Mouse (Mus musculus) neural tube, embryonic 11.5 days (tissue): ENCODE data around the gene Fahd1. TPM values are rescaled to one million over a fixed set of nuclear protein-coding genes. Genes with fewer than 3 reads are reported as not detected.
A peak's percentile ranks its signal among the peaks of the same experiment; 100 is the strongest.

ENCODE experiments used
- ATAC-seq: fragments of 200-750 bp; cut with Nextera tagmentation; 2 replicates; pipeline ENCODE4 v1.8.0; 2017; ENCODE audit warnings: moderate number of reproducible peaks, mild to moderate bottlenecking, moderate TSS enrichment, moderate library complexity; ENCODE audit not compliant: insufficient read depth, low FRiP score, low TSS enrichment
- DNase-seq: peaks from one replicate; pipeline ENCODE4 v3.0.0-alpha.2; 2015; ENCODE audit warnings: low spot score
- H3K27ac ChIP-seq: fragments of 300-500 bp; sonication (generic); 2 replicates; pipeline ENCODE4 v1.5.1; 2014; ENCODE audit warnings: low read depth, mild to moderate bottlenecking, low read length
- H3K27me3 ChIP-seq: fragments of 300-500 bp; sonication (generic); 2 replicates; pipeline ENCODE4 v1.6.1; 2014; ENCODE audit warnings: mild to moderate bottlenecking, low read length, mixed read lengths; ENCODE audit not compliant: control insufficient read depth, insufficient read depth
- H3K36me3 ChIP-seq: fragments of 300-500 bp; sonication (generic); 2 replicates; pipeline ENCODE4 v1.6.1; 2014; ENCODE audit warnings: mild to moderate bottlenecking, low read length, moderate library complexity, mixed read lengths; ENCODE audit not compliant: control insufficient read depth, insufficient read depth
- H3K4me1 ChIP-seq: fragments of 300-500 bp; sonication (generic); 2 replicates; pipeline ENCODE4 v1.6.1; 2014; ENCODE audit warnings: low read length, mixed read lengths; ENCODE audit not compliant: control insufficient read depth, insufficient read depth
- H3K4me2 ChIP-seq: fragments of 300-500 bp; sonication (generic); 2 replicates; pipeline ENCODE4 v1.6.1; 2014; ENCODE audit warnings: low read depth, mild to moderate bottlenecking, moderate library complexity
- H3K4me3 ChIP-seq: fragments of 300-500 bp; sonication (generic); 2 replicates; pipeline ENCODE4 v1.5.1; 2014; ENCODE audit warnings: low read depth, low read length
- H3K9ac ChIP-seq: fragments of 300-500 bp; sonication (generic); 2 replicates; pipeline ENCODE4 v1.6.1; 2014; ENCODE audit warnings: mild to moderate bottlenecking, low read length
- H3K9me3 ChIP-seq: fragments of 300-500 bp; sonication (generic); 2 replicates; pipeline ENCODE4 v1.6.1; 2016; ENCODE audit warnings: low read length; ENCODE audit not compliant: control insufficient read depth
- WGBS: fragments of 180-500 bp; shearing (Covaris S2); extraction: QIAGEN DNeasy Blood & Tissue Kit; methylation state at CpG from one replicate; pipeline ENCODE4 v1.1.7; 2014; 5-methylcytosine and 5-hydroxymethylcytosine counted together
- polyA plus RNA-seq: library from polyadenylated mRNA; unstranded; fragments of >200 nt; fragmentation: Nextera tagmentation; extraction: Ambion mirVana; gene quantifications from 2 replicates; pipeline ENCODE4 v1.2.1, GENCODE M21; 2014

The Fahd1 gene
- polyA plus RNA-seq, 1 experiment from 2014 or later, result 19.0 TPM

DNA sequence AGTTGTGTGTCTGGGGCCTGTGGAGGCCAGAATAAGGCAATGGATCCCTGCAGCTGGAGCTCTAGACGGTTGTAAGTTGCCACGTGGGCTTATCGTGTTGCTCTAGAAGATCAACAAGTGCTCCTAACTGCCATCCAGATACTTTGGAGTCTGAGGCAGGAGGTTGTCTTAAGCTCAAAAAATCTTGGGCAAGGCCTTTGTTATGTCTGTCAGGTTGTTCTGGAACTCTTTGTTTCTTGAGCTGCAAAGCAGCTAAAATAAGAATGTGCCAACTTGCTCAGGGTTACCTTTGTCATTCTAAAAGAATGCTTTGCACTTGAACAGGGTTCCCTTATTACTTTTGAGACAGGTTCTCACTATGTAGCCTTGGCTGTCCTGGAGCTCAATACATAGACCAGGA, 39.0 kb downstream of the Fahd1 start:
- no peak overlapping the region for H3K27ac ChIP-seq
- H3K4me1 ChIP-seq, result no peaks in the 10 kb centered on the region
- H3K27me3 ChIP-seq, result peaks cover 1% of the 10 kb centered on the region; the same call in 1 of the 2 replicates
- no peak overlapping the region for H3K4me3 ChIP-seq
- WGBS, result 73% methylated on average over 3 of the region's 3 CpGs
- no peak overlapping the region for H3K9ac ChIP-seq
- no peaks in the 10 kb centered on the region for H3K9me3 ChIP-seq
- DNase-seq (no peak), ATAC-seq (no peak)
- H3K36me3 ChIP-seq, result no peaks in the 10 kb centered on the region
- H3K4me2 ChIP-seq, result no peak overlapping the region

DNA sequence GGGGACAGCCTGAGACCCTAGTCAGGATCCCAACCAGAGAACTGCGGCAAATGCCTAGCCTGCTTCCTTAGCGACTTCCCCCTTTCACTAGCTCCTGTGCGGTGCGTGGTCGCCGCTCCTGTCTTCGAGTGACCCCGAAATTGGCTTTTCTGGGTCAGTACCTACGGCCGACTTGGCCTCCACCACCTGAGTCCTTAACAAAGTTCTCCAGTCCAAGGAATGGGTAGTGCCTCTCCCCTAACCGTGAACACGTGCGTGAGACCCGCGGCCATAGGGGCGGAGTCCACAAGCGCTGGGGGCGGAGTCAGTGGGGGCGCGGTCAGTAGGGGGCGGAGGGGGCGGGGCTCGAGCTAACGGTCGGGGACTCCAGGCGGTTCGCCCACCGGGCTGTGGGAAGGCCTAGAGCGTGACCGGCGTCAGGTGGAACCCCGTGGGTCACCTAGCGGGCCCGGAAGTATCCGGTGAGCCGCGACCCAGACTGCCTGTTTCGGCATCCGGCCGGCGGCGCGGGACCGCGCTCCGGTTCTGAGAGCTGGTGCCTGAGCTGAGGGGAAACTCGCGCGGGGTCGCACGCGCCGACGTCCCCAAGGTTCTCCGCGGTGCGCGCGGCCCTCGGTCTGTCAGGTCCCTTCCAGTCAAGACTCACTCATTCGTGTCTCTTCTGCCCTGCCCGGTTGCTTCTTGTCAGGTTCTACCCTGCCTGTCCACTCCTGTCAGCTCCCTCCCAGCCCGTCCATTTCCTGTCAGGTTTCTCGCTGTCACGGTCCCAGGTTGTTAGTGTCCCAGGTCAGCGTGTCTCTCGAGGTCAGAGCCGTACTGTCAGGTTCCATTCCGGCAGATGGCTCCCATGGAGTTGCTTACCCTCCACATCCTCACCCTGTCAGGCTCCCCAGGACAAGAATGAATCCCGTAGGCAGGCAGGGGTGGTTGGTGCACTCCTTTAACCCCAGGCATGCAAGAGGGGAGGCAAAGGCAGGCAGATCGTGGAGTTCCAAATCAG, 45.9 kb downstream of the Fahd1 start, which contains the start of gene Meiob:
Gene Meiob, plus strand, starts transcription at position 338 of the 1,000 bp plus-strand sequence.
- under 1% methylated on average over 70 of the region's 71 CpGs for WGBS
- no peaks in the 10 kb centered on the region for H3K4me1 ChIP-seq
- H3K36me3 ChIP-seq, result no peaks in the 10 kb centered on the region
- peak; percentile 83 for DNase-seq
- peak within 1 kb of the TSS; percentile 52 for H3K9ac ChIP-seq
- peaks cover 21% of the 10 kb centered on the region for H3K27me3 ChIP-seq
- H3K4me2 ChIP-seq, result peak within 1 kb of the TSS; percentile 82
- no peaks in the 10 kb centered on the region for H3K9me3 ChIP-seq
- H3K27ac ChIP-seq, result no peak within 1 kb of the TSS
- ATAC-seq, result peak; percentile 60
- H3K4me3 ChIP-seq, result peak within 1 kb of the TSS; percentile 62

DNA sequence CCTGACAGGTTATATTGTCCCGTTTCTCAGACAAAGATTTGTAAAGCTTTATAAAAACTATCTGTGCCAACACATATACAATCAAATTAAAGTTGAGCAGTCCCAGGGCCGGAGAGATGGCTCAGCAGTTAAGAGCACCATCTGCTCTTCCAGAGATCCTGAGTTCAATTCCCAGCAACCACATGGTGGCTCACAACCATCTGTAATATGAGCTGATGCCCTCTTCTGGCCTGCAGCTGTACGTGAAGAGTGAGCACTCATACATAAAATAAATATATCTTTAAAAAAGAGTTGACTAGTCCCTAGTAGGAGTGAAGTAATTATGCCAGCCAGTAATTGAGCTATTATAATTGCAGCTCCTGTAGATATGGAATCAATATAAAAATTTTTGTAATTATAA, 49.6 kb downstream of the Fahd1 start:
- Histone ChIP-seq H3K27me3 (peaks cover 13% of the 10 kb centered on the region), H3K9ac (no peak overlapping the region), H3K4me3 (no peak overlapping the region), H3K36me3 (no peaks in the 10 kb centered on the region), H3K4me2 (no peak overlapping the region), H3K4me1 (no peaks in the 10 kb centered on the region), H3K9me3 (no peaks in the 10 kb centered on the region), H3K27ac (no peak overlapping the region)
- DNase-seq (no peak), ATAC-seq (no peak)
- WGBS, result 59% methylated on average over 3 of the region's 3 CpGs

DNA sequence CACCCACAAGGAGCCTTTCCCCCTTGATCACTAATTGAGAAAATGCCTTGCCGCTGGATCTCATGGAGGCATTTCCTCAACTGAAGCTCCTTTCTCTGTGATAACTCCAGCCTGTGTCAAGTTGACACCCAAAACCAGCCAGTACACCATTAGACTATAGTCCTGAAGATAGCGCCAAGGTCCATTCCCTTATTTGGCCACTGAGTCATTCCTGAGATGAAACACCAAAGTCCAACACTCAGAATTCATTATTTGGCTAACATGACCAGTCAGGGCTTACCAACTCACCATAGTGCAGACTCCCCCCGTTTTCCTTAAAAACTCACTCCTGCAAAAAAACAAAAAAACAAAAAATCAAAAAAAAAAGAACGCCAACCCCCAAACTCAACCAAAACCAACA, 50.7 kb downstream of the Fahd1 start:
- H3K9me3 ChIP-seq, result no peaks in the 10 kb centered on the region

More for the DNA sequence above, 50.7 kb downstream of the Fahd1 start:
- Histone ChIP-seq H3K36me3 (no peaks in the 10 kb centered on the region), H3K27me3 (peaks cover 5% of the 10 kb centered on the region), H3K9ac (no peak overlapping the region), H3K4me3 (no peak overlapping the region), H3K4me2 (no peak overlapping the region), H3K27ac (no peak overlapping the region), H3K4me1 (no peaks in the 10 kb centered on the region)
- ATAC-seq (no peak), DNase-seq (no peak)
- WGBS, result 91% methylated on average over 4 of the region's 4 CpGs

Other genes starting within 250 kb of the Fahd1 start
- 61.9 and 69.2 TPM in 2 replicates for gene Tsc2, start 217.7 kb downstream of the Fahd1 start, polyA plus RNA-seq
- gene Nthl1, start 217.7 kb downstream of the Fahd1 start, polyA plus RNA-seq, result 13.8 and 15.7 TPM in 2 replicates
- gene Slc9a3r2, start 200.0 kb downstream of the Fahd1 start, polyA plus RNA-seq, result 36.7 and 38.8 TPM in 2 replicates
- gene Npw, start 191.9 kb downstream of the Fahd1 start, polyA plus RNA-seq, result not detected in 2 replicates
- gene Zfp598, start 180.7 kb downstream of the Fahd1 start, polyA plus RNA-seq, result 31.8 and 35.7 TPM in 2 replicates
- 14.6 and 18.1 TPM in 2 replicates for gene Syngr3, start 160.4 kb downstream of the Fahd1 start, polyA plus RNA-seq
- 50.8 and 53.0 TPM in 2 replicates for gene Gfer, start 154.2 kb downstream of the Fahd1 start, polyA plus RNA-seq
- 1.5 and 1.8 TPM in 2 replicates for gene Noxo1, start 154.1 kb downstream of the Fahd1 start, polyA plus RNA-seq
- 110 and 131 TPM in 2 replicates for gene Tbl3, start 142.7 kb downstream of the Fahd1 start, polyA plus RNA-seq
- gene Rnf151, start 132.3 kb downstream of the Fahd1 start, polyA plus RNA-seq, result 0.57 TPM in 1 of 2 replicates, not detected in the other
- gene Rps2, start 132.2 kb downstream of the Fahd1 start, polyA plus RNA-seq, result 1,370 and 1,378 TPM in 2 replicates
- 213 and 214 TPM in 2 replicates for gene Ndufb10, start 125.9 kb downstream of the Fahd1 start, polyA plus RNA-seq
- gene Rpl3l, start 122.5 kb downstream of the Fahd1 start, polyA plus RNA-seq, result not detected in 2 replicates
- gene Msrb1, start 113.7 kb downstream of the Fahd1 start, polyA plus RNA-seq, result 25.5 and 27.2 TPM in 2 replicates
- gene Hs3st6, start 97.4 kb downstream of the Fahd1 start, polyA plus RNA-seq, result 0.38 and 0.81 TPM in 2 replicates
- not detected in 2 replicates for gene Meiob, start 46.1 kb downstream of the Fahd1 start, polyA plus RNA-seq
- 32.9 and 34.5 TPM in 2 replicates for gene Hagh, start 10.2 kb downstream of the Fahd1 start, polyA plus RNA-seq
- 0.24 TPM in 1 of 2 replicates, not detected in the other for gene Igfals, start 15.6 kb upstream of the Fahd1 start, polyA plus RNA-seq
- gene Nubp2, start 36.0 kb upstream of the Fahd1 start, polyA plus RNA-seq, result 82.3 and 88.8 TPM in 2 replicates
- gene Spsb3, start 36.3 kb upstream of the Fahd1 start, polyA plus RNA-seq, result 45.2 and 49.6 TPM in 2 replicates
- gene Eme2, start 44.7 kb upstream of the Fahd1 start, polyA plus RNA-seq, result 28.9 and 29.7 TPM in 2 replicates
- gene Mrps34, start 44.8 kb upstream of the Fahd1 start, polyA plus RNA-seq, result 75.3 and 81.6 TPM in 2 replicates
- gene Nme3, start 46.1 kb upstream of the Fahd1 start, polyA plus RNA-seq, result 38.4 and 57.1 TPM in 2 replicates
- gene Mapk8ip3, start 86.6 kb upstream of the Fahd1 start, polyA plus RNA-seq, result 47.8 and 57.5 TPM in 2 replicates
- 203 and 204 TPM in 2 replicates for gene Jpt2, start 110.3 kb upstream of the Fahd1 start, polyA plus RNA-seq
- gene Cramp1l, start 165.4 kb upstream of the Fahd1 start, polyA plus RNA-seq, result 11.9 and 12.6 TPM in 2 replicates
- 21.9 and 25.8 TPM in 2 replicates for gene Ift140, start 165.7 kb upstream of the Fahd1 start, polyA plus RNA-seq
- 11.4 and 13.3 TPM in 2 replicates for gene Tmem204, start 233.2 kb upstream of the Fahd1 start, polyA plus RNA-seq